Mouse (Mus musculus) urinary bladder, postnatal 36 days (tissue): ENCODE measurements around the gene Adk.

Experiments
- DNase-seq, 2 experiments: peaks; one replicate each; pipeline ENCODE4 v3.0.0; 2022; ENCODE audit warnings: low spot score in 2 of 2, mixed read lengths in 1 of 2

Adk gene

GRCm38 (mm10) chr14:21253993-21254339, 201.6 kb downstream of the Adk start:
- no peak for DNase-seq

- no peak for DNase-seq
These were observed 215.9 kb downstream of the Adk start for GRCm38 (mm10) chr14:21268229-21268628.

- no peak for DNase-seq
These were observed 219.1 kb downstream of the Adk start for GRCm38 (mm10) chr14:21271472-21271871.

- DNase-seq, result no peak
These were observed 223.4 kb downstream of the Adk start for GRCm38 (mm10) chr14:21275786-21276185.

- DNase-seq, result no peak
These were observed 225.9 kb downstream of the Adk start for GRCm38 (mm10) chr14:21278290-21278689.

- DNase-seq, result no peak
These were observed 226.6 kb downstream of the Adk start for GRCm38 (mm10) chr14:21278907-21279535.

GRCm38 (mm10) chr14:21280451-21280850, 228.1 kb downstream of the Adk start:
- no peak for DNase-seq

GRCm38 (mm10) chr14:21281506-21281905, 229.1 kb downstream of the Adk start:
- no peak for DNase-seq

GRCm38 (mm10) chr14:21284116-21284515, 231.7 kb downstream of the Adk start:
- no peak for DNase-seq

- DNase-seq, result no peak
These were observed 232.5 kb downstream of the Adk start for GRCm38 (mm10) chr14:21284847-21285246.

- no peak for DNase-seq
These were observed 233.9 kb downstream of the Adk start for GRCm38 (mm10) chr14:21286274-21286673.

- DNase-seq, result no peak
These were observed 235.5 kb downstream of the Adk start for GRCm38 (mm10) chr14:21287726-21288442.

GRCm38 (mm10) chr14:21299743-21300142, 247.4 kb downstream of the Adk start:
- no peak for DNase-seq

- DNase-seq, result no peak
These were observed 252.4 kb downstream of the Adk start for GRCm38 (mm10) chr14:21304815-21305214.

GRCm38 (mm10) chr14:21308349-21308936, 256.1 kb downstream of the Adk start:
- no peak for DNase-seq

GRCm38 (mm10) chr14:21310530-21310929, 258.2 kb downstream of the Adk start:
- no peak for DNase-seq

GRCm38 (mm10) chr14:21313561-21314342, 261.4 kb downstream of the Adk start:
- DNase-seq, result no peak

- no peak for DNase-seq
These were observed 262.1 kb downstream of the Adk start for GRCm38 (mm10) chr14:21314466-21314865.

- DNase-seq, result no peak
These were observed 282.5 kb downstream of the Adk start for GRCm38 (mm10) chr14:21334826-21335225.

- DNase-seq, result no peak
These were observed 283.4 kb downstream of the Adk start for GRCm38 (mm10) chr14:21335691-21336314.

- no peak for DNase-seq
These were observed 285.6 kb downstream of the Adk start for GRCm38 (mm10) chr14:21337948-21338347.

- DNase-seq, result no peak
These were observed 288.8 kb downstream of the Adk start for GRCm38 (mm10) chr14:21341195-21341594.
